Mouse (Mus musculus) liver, adult 2 months (tissue): ENCODE data around the gene Pgpep1l. TPM values are rescaled to one million over a fixed set of nuclear protein-coding genes. Genes with fewer than 3 reads are reported as not detected.

Source experiments
- DNase-seq: peaks from one replicate; pipeline ENCODE4 v3.0.0-alpha.2; 2011; ENCODE audit warnings: low read depth, low spot score; ENCODE audit errors: extremely low read depth
- H3K27ac ChIP-seq: fragments of 200-500 bp; replicated peaks from 2 replicates; pipeline ENCODE4 v1.5.1; 2012; ENCODE audit warnings: low read depth, mild to moderate bottlenecking, control low read depth, inconsistent platforms, low read length; ENCODE audit not compliant: insufficient read depth
- H3K27me3 ChIP-seq: fragments of 200-500 bp; 2 replicates; pipeline ENCODE4 v1.6.1; 2012; ENCODE audit warnings: mild to moderate bottlenecking, moderate library complexity, low read length, inconsistent platforms; ENCODE audit not compliant: control insufficient read depth, insufficient read depth
- H3K36me3 ChIP-seq: fragments of 200-500 bp; 2 replicates; pipeline ENCODE4 v1.6.1; 2012; ENCODE audit warnings: low read length, inconsistent platforms; ENCODE audit not compliant: control insufficient read depth, insufficient read depth
- H3K4me1 ChIP-seq: fragments of 200-500 bp; 2 replicates; pipeline ENCODE4 v1.6.1; 2011; ENCODE audit warnings: low read length; ENCODE audit not compliant: control insufficient read depth, insufficient read depth
- H3K4me3 ChIP-seq: fragments of 200-500 bp; 2 replicates; pipeline ENCODE4 v1.5.1; 2011; ENCODE audit warnings: low read depth, mild to moderate bottlenecking, control low read depth, low read length, moderate library complexity; ENCODE audit not compliant: insufficient read depth
- H3K79me2 ChIP-seq: fragments of 200-500 bp; 2 replicates; pipeline ENCODE4 v1.6.1; 2012; ENCODE audit warnings: inconsistent platforms, mild to moderate bottlenecking, low read length, moderate library complexity; ENCODE audit not compliant: control insufficient read depth, insufficient read depth
- H3K9ac ChIP-seq: fragments of 200-500 bp; 2 replicates; pipeline ENCODE4 v1.6.1; 2012; ENCODE audit warnings: low read depth, mild to moderate bottlenecking, control low read depth, inconsistent platforms, low read length
- CTCF ChIP-seq: fragments of 200-500 bp; IDR thresholded peaks from 2 replicates; pipeline ENCODE4 v1.5.1; 2011; ENCODE audit warnings: low read depth, low read length, control low read depth
- POLR2A ChIP-seq: fragments of 200-500 bp; IDR thresholded peaks from 2 replicates; pipeline ENCODE4 v1.6.1; 2011; ENCODE audit warnings: low read length, control low read depth; ENCODE audit not compliant: insufficient read depth; ENCODE audit errors: extremely low read depth
- WGBS: fragments of 180-500 bp; shearing (Covaris S2); methylation state at CpG from one replicate; pipeline ENCODE4 v1.1.7; 2018; 5-methylcytosine and 5-hydroxymethylcytosine counted together
- polyA plus RNA-seq: library from polyadenylated mRNA; depleted of rRNA; stranded (reverse); fragments of >200 nt; gene quantifications from 2 replicates; pipeline ENCODE4 v1.2.3, GENCODE M21; 2012
- total RNA-seq: library from RNA; depleted of rRNA; stranded (reverse); fragments of >200 nt; gene quantifications from 2 replicates; pipeline ENCODE4 v1.2.3, GENCODE M21; 2014

Gene Pgpep1l
- total and polyA plus RNA-seq, 2 experiments = 0.32 to 1.5 TPM

DNA sequence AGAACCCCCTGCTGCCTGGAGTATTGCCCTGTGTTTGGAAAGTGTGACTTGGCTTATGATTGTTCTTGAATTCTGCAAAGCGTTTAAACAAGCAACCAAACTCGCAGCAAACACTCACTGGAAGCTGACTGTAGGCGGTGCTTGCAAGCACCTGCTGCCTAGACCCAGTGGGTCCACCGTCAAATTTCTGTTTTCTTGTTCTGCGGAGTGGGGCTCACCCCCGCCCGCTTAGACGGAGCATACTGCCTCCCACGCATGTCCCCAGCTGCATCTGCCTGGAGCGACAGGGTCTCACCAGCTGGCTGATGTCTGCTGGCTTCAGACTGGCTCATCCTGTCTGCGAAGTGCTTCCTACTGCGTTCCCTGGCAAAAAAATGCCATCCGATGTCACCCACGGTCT is 498 bp upstream of the Pgpep1l start:
- Histone ChIP-seq H3K4me3 (peak overlapping the region; percentile 10; the same call in 1 of the 2 replicates), H3K9ac (peak overlapping the region; percentile 49), H3K79me2 (no peaks in the 10 kb centered on the region), H3K27me3 (no peaks in the 10 kb centered on the region), H3K4me1 (no peaks in the 10 kb centered on the region), H3K36me3 (no peaks in the 10 kb centered on the region), H3K27ac (no peak overlapping the region)
- peak; percentile 55 for DNase-seq
- TF ChIP-seq POLR2A (0 out of 2 replicates have a peak, but pooled peaks have one; percentile 12), CTCF (no peak)
- 6% methylated on average over 14 of the region's 14 CpGs for WGBS

DNA sequence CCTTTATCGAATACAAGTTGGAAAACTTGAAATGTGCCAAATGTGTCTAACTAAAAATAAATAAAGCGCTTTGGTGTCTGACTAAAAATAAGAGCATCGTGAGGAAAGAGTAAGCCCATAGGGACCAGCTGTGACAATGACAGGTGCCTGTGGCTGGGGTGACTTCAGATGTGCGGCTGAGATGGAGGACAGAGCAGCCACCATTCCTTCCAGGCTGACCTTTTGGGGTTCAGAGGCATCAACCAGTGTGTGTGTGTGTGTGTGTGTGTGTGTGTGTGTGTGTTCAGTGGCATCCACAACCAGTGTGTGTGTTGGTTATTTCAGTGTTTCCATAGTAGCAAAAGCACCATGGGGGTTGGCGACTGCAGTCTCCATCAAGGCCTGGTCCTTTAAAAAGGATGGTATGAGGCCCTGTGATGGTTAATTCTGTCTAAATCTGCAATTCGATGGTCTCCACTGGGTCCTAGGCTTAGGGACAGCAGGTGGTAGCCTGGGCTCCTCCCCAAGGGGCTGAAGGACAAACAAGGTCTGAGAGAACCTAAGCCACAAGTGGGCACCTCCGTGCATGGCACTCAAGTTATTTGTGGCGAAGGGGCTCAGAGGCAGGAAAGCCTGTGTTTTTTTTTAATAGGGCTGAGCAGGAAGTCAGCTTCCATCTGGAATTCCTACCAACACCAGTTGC is 546 bp downstream of the Pgpep1l start:
- H3K36me3 ChIP-seq = no peaks in the 10 kb centered on the region
- 67% methylated on average over 8 of the region's 8 CpGs for WGBS
- peak overlapping the region; percentile 1; the same call in 1 of the 2 replicates for H3K4me3 ChIP-seq
- no peak overlapping the region for H3K9ac ChIP-seq
- no peak for DNase-seq
- H3K27me3 ChIP-seq = no peaks in the 10 kb centered on the region
- no peaks in the 10 kb centered on the region for H3K4me1 ChIP-seq
- TF ChIP-seq POLR2A = no peak
- no peak for TF ChIP-seq CTCF
- H3K79me2 ChIP-seq = no peaks in the 10 kb centered on the region
- no peak overlapping the region for H3K27ac ChIP-seq

DNA sequence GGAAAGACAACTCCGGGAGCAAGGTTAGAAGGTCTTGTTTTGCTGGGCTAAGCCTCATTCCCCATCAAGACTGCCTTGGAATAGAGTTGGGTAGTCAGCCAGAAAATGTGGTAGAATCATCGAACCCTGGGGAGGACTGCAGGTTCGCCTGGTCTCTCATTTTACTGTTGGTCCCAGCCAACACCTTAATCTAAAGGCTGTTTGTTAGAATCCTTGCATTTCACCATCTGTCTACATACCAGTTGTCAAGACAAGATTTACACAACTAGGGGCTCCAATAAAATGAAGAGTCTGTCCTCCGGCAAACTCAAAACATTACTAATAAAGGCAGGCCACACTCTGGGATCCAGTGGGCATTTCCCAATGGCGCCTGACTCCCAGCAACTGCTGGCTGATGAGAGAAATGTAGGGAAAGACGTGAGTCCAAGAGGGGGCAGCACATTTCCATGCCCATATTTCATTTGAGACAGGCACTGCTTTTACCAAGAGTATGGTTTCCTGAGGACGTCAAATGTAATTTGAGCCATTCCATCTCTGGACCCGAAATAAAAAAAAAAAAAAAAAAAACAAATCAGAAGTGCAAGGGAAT is 1.3 kb downstream of the Pgpep1l start:
- H3K27ac ChIP-seq = no peak overlapping the region
- no peak overlapping the region for H3K9ac ChIP-seq
- H3K4me3 ChIP-seq = no peak overlapping the region
- H3K79me2 ChIP-seq = no peaks in the 10 kb centered on the region
- no peaks in the 10 kb centered on the region for H3K36me3 ChIP-seq
- no peaks in the 10 kb centered on the region for H3K27me3 ChIP-seq
- no peak for DNase-seq
- WGBS = 77% methylated on average over 8 of the region's 8 CpGs
- H3K4me1 ChIP-seq = no peaks in the 10 kb centered on the region
- TF ChIP-seq CTCF = no peak
- no peak for TF ChIP-seq POLR2A

DNA sequence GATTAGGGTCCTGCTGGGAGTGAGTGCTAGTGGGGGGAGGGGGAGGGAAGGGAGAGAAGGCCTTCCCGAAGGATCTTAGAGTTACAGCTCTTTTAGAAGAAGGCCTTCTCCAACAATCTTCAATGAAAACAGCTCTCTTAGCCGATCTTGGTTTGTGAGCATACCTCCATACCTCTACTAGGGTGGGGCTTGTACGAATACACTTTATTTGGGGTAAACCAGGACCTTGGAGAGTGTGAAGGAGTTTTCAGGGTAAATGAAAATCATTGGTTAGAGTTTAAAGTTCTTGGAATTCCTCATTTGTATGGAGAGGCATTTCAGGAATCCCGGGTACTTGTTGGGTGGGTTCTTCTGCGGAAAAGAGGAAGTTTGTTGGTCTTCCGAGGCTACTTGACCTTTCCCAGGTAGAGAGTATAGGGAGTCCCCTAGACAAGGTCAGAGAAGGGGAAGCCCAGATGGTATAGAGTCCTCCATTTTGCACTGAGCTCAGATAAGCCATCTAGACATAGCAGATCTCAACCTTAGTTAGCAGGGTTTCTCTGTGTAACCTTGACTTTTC is 4.4 kb downstream of the Pgpep1l start:
- no peaks in the 10 kb centered on the region for H3K4me1 ChIP-seq
- no peak for DNase-seq
- no peak for TF ChIP-seq POLR2A
- TF ChIP-seq CTCF = no peak
- WGBS = 81% methylated on average over 6 of the region's 6 CpGs
- H3K27me3 ChIP-seq = 0 out of 2 replicates have a peak, but pooled peaks cover 3% of the 10 kb centered on the region
- no peaks in the 10 kb centered on the region for H3K36me3 ChIP-seq
- H3K27ac ChIP-seq = no peak overlapping the region
- H3K79me2 ChIP-seq = no peaks in the 10 kb centered on the region
- no peak overlapping the region for H3K4me3 ChIP-seq
- no peak overlapping the region for H3K9ac ChIP-seq

DNA sequence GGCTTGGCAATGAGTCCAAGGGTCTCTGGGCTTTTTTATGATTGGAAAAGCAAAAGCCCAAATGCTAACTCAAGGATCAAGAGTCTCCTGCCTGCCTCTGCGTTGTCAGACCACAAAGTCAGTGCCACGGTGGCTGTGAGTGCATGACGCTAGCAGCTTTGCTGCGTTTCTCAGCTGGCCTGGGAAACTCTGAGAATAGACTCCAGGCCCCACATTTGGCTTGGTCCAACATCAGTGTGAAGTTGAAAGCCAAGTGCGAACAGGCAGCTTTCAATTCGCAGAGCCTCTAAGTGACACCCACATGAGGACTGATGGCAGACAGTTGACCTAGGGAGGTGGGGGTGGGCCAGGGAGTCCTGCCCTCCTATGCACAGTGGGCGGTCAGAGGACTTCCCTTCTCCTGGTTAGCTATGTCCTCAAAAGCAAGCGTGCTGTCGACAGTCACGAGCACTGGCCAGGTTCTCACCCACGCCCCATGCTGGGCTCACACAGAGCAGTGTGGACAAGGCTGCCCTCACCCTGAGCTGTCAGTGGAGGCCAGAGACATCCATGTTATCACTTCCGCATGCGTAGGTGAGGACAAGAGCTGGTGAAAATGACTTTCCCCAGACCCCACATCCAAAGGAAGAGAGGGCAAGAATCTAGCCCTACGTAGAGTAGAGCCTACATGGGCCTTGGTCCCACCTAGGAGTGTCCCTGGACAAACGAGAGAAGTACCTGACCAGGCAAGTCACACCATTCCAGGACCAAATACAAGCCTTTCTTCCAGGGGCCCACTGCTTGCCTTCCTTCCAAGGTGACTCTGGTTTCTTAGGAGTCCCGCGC is 5.5 kb downstream of the Pgpep1l start:
- Histone ChIP-seq H3K36me3 (no peaks in the 10 kb centered on the region), H3K4me1 (no peaks in the 10 kb centered on the region), H3K27me3 (0 out of 2 replicates have a peak, but pooled peaks cover 3% of the 10 kb centered on the region), H3K4me3 (no peak overlapping the region), H3K79me2 (no peaks in the 10 kb centered on the region), H3K9ac (no peak overlapping the region), H3K27ac (no peak overlapping the region)
- whole genome bisulfite sequencing = 85% methylated on average over 17 of the region's 17 CpGs
- no peak for DNase-seq
- TF ChIP-seq POLR2A (no peak), CTCF (no peak)

DNA sequence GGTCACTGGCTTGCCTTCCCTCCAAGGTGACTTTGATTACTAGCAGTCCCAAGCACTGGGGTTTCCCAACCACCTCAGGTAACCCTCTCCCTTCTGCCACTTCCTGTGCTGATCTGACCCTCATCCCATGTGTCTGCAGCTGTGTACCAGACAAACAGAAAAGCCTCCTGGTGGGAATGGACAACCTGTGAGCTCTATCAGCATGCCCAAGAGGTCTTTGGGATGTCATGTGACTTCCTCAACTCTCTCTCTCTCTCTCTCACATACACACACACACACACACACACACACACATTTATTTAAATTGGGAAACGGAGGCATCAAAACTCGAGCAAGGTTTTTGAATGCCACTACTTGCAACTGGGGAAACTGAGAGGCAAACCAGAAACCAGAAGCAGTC is 6.3 kb downstream of the Pgpep1l start:
- Histone ChIP-seq H3K4me1 (no peaks in the 10 kb centered on the region), H3K79me2 (no peaks in the 10 kb centered on the region), H3K36me3 (no peaks in the 10 kb centered on the region), H3K9ac (no peak overlapping the region), H3K4me3 (no peak overlapping the region), H3K27ac (no peak overlapping the region), H3K27me3 (0 out of 2 replicates have a peak, but pooled peaks cover 3% of the 10 kb centered on the region)
- 76% methylated on average over 2 of the region's 2 CpGs for WGBS
- DNase-seq = no peak
- TF ChIP-seq POLR2A (no peak), CTCF (no peak)
